Mouse (Mus musculus): Measurements from ENCODE around the gene Necab2. TPM values are rescaled to one million over a fixed set of nuclear protein-coding genes. Genes with fewer than 3 reads are reported as not detected.
A peak's percentile ranks its signal among the peaks of the same experiment; 100 is the strongest.

Gene Necab2
- polyA plus RNA-seq (2014; fragmentation: Nextera tagmentation; extraction: Ambion mirVana): 9.2 and 11.9 TPM in 2 replicates

DNA sequence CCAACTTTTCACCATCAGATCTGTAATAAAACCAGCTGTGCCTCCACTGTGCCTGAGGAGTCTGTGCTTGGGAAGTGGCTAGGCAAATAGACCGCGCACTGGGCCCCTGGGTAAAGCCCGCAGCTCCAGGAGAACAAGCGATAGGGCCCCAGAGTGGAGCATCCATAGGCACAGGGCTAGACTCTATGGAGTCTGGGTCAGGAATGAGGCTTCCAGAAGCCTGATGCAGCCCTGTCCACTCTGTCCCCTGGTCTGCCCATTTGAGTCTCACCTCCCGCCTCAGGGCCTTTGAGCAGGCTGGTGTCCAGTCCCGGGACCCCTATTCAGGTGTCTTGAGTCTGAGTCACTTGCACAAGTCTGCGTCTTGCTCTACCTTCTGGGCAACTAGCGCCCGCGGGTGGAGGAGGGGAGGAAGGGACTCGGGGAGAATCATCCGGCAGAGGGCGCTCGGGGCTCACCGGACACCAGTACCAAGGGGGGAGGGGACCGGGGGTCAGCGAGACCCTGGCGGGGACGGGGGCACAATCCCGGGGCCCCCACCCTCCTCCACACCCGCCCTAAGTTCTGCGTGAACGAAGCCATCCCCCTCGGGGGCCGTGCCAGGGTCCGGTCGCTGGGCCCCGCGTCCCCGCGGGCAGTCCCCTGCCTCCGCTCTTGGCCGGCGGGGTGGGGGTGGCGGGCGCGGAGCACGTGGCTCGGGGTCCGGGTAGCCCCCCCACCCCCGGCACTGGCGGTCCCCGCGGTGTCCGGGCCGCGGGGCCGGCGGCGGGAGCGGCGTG is at the start of gene Necab2:
Gene Necab2 (plus strand): TSS at position 509 of the 779 bp plus-strand sequence.
- Histone ChIP-seq H3K9ac (replicated peaks; ENCODE audit: low read length) (peak within 1 kb of the TSS; percentile 80), H3K4me3 (ENCODE audit: low read depth, low read length) (peak within 1 kb of the TSS; percentile 74), H3K9me3 (replicated peaks; ENCODE audit: control insufficient read depth, low read length) (no peaks in the 10 kb centered on the region), H3K36me3 (replicated peaks; ENCODE audit: control insufficient read depth, insufficient read depth, low read depth, low read length) (no peaks in the 10 kb centered on the region), H3K4me2 (ENCODE audit: low read depth, low read length) (peak within 1 kb of the TSS; percentile 91), H3K27ac (replicated peaks; ENCODE audit: low read depth, low read length) (no peak within 1 kb of the TSS), H3K4me1 (ENCODE audit: control insufficient read depth, insufficient read depth, low read length) (no peaks in the 10 kb centered on the region; the same call in 1 of the 2 replicates), H3K27me3 (ENCODE audit: control insufficient read depth, insufficient read depth, low read length) (peaks cover 17% of the 10 kb centered on the region)
- DNase-seq (ENCODE audit: low spot score): peak; percentile 92
- ATAC-seq (replicated peaks; ENCODE audit: insufficient number of reproducible peaks, low FRiP score, low TSS enrichment, low read depth): peak; percentile 45; the same call in 1 of the 2 replicates
- under 1% methylated on average over 28 of the region's 52 CpGs for WGBS

DNA sequence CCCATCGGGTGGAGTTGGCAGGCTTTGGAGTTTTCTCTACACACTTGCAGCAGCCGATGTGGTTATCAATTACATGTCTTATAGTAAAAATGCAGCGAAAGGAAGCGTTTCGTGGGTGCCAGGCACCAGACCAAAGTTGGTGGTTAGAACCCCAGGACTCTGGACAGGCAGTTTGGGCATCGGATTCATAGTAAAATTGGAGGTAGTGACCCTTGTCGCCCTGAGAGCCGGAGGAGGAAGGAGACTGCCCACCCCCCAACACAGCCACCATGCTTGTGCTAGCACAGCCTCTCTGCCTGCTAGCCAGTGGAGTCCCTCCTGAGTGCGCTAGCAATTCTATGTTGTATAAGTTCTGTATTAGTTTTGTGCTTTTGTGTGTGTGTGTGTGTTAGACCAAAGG is 48.0 kb upstream of the Necab2 start:
- no peak overlapping the region for H3K9ac ChIP-seq (replicated peaks; ENCODE audit: low read length)
- H3K27me3 ChIP-seq (ENCODE audit: control insufficient read depth, insufficient read depth, low read length): no peaks in the 10 kb centered on the region
- no peaks in the 10 kb centered on the region for H3K4me1 ChIP-seq (ENCODE audit: control insufficient read depth, insufficient read depth, low read length)
- no peak overlapping the region for H3K4me3 ChIP-seq (ENCODE audit: low read depth, low read length)
- no peak for DNase-seq (ENCODE audit: low spot score)
- no peaks in the 10 kb centered on the region for H3K9me3 ChIP-seq (replicated peaks; ENCODE audit: control insufficient read depth, low read length)
- H3K4me2 ChIP-seq (ENCODE audit: low read depth, low read length): no peak overlapping the region
- no peak overlapping the region for H3K27ac ChIP-seq (replicated peaks; ENCODE audit: low read depth, low read length)
- WGBS: 85% methylated on average over 9 of the region's 9 CpGs
- H3K36me3 ChIP-seq (replicated peaks; ENCODE audit: control insufficient read depth, insufficient read depth, low read depth, low read length): no peaks in the 10 kb centered on the region
- no peak for ATAC-seq (replicated peaks; ENCODE audit: insufficient number of reproducible peaks, low FRiP score, low TSS enrichment, low read depth)

DNA sequence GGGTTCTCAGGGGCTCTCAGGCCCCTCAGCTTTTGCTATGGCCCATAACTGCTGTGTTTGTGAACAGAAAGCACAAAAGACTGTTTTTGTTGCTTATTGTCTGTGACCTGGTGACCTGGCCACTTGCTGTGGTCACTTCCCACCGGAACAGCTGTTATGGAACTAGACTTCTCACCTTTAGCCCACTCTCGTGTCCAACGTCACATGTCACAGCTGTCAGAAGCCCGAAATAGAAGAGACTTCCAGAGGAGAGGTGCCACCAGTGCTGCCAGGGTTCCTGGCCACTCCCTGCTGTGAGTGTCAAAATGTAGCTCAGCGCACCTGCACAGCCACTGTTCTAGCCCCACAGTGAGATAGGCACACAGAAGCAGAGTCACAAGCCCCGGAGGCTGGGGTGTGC is 47.3 kb upstream of the Necab2 start:
- H3K9ac ChIP-seq (replicated peaks; ENCODE audit: low read length): no peak overlapping the region
- DNase-seq (ENCODE audit: low spot score) (no peak), ATAC-seq (replicated peaks; ENCODE audit: insufficient number of reproducible peaks, low FRiP score, low TSS enrichment, low read depth) (no peak)
- H3K27me3 ChIP-seq (ENCODE audit: control insufficient read depth, insufficient read depth, low read length): no peaks in the 10 kb centered on the region
- 75% methylated on average over 6 of the region's 6 CpGs for WGBS
- H3K4me3 ChIP-seq (ENCODE audit: low read depth, low read length): no peak overlapping the region
- H3K27ac ChIP-seq (replicated peaks; ENCODE audit: low read depth, low read length): no peak overlapping the region
- no peaks in the 10 kb centered on the region for H3K36me3 ChIP-seq (replicated peaks; ENCODE audit: control insufficient read depth, insufficient read depth, low read depth, low read length)
- no peaks in the 10 kb centered on the region for H3K9me3 ChIP-seq (replicated peaks; ENCODE audit: control insufficient read depth, low read length)
- H3K4me2 ChIP-seq (ENCODE audit: low read depth, low read length): no peak overlapping the region
- no peaks in the 10 kb centered on the region for H3K4me1 ChIP-seq (ENCODE audit: control insufficient read depth, insufficient read depth, low read length)

DNA sequence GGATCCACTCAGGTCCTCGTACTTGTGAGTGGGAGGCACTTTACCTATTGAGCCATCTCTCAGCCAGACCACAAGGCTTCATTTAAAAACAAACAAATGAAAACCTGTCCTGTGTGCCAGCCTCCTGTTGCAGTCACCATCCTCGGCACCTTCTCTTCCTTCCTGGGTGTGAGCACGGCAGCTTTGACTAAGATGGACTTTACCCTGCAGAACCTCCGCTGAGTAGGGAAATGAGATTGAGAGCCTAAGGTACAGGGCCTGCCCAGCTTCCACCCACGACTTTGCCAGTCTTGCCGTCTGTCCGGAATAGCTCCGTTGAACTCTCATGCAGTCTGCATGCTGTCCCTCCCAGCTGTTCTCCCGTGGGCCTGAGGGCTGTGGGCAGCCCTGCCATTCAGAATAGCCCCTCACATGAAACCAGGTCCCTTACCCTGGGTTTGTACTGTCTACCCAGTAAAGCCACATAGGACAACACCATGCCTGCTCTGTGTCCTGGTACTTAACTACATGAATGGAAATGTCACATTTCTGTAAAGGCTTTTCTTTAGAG is 46.3 kb upstream of the Necab2 start:
- no peak overlapping the region for H3K9ac ChIP-seq (replicated peaks; ENCODE audit: low read length)
- ATAC-seq (replicated peaks; ENCODE audit: insufficient number of reproducible peaks, low FRiP score, low TSS enrichment, low read depth): no peak
- no peak for DNase-seq (ENCODE audit: low spot score)
- H3K36me3 ChIP-seq (replicated peaks; ENCODE audit: control insufficient read depth, insufficient read depth, low read depth, low read length): no peaks in the 10 kb centered on the region
- no peak overlapping the region for H3K27ac ChIP-seq (replicated peaks; ENCODE audit: low read depth, low read length)
- no peaks in the 10 kb centered on the region for H3K9me3 ChIP-seq (replicated peaks; ENCODE audit: control insufficient read depth, low read length)
- H3K4me2 ChIP-seq (ENCODE audit: low read depth, low read length): no peak overlapping the region
- H3K27me3 ChIP-seq (ENCODE audit: control insufficient read depth, insufficient read depth, low read length): no peaks in the 10 kb centered on the region
- 80% methylated on average over 9 of the region's 9 CpGs for WGBS
- H3K4me3 ChIP-seq (ENCODE audit: low read depth, low read length): no peak overlapping the region
- H3K4me1 ChIP-seq (ENCODE audit: control insufficient read depth, insufficient read depth, low read length): no peaks in the 10 kb centered on the region

DNA sequence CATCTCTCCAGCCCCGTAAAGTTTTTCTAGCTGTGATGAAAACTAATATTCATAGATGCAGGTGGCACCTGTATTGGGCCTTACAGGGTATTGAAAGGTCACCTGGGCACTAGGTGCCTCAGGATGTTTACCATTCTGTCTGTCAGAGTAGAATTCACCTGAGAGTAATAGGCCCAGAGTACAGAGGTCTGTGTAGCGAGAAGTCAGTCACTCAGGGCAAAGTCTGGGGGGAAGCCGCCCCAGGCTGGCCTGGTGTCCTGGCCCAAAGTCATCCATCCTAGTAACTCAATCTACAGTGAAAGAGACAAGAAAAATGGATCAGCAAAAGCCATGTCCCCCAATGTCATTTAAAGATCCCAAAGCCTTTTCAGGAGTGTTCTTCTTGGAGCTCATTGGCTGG is 45.6 kb upstream of the Necab2 start:
- DNase-seq (ENCODE audit: low spot score): no peak
- 78% methylated on average over 3 of the region's 3 CpGs for WGBS

DNA sequence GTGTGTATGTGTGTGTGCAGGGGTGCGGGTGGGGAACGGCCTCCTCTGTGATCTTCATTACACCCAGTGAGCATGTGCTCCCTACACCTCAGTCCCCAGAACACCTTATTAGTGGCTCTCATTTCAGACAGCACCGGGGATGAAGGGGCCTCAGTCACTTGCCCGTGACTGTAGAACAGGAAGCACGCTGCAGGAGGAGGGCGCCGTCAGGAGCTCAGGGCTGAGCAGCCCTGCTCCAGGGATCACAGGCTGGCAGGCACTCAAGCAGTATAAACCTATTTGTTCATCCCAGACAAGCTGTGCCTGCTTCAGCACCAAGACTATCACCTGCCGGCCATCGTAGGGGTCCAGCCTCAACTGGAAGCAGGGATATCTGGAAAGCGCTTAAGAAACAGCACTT is 42.6 kb upstream of the Necab2 start:
- Histone ChIP-seq H3K9ac (replicated peaks; ENCODE audit: low read length) (no peak overlapping the region), H3K4me2 (ENCODE audit: low read depth, low read length) (no peak overlapping the region), H3K4me1 (ENCODE audit: control insufficient read depth, insufficient read depth, low read length) (no peaks in the 10 kb centered on the region), H3K9me3 (replicated peaks; ENCODE audit: control insufficient read depth, low read length) (no peaks in the 10 kb centered on the region), H3K36me3 (replicated peaks; ENCODE audit: control insufficient read depth, insufficient read depth, low read depth, low read length) (no peaks in the 10 kb centered on the region; the same call in 1 of the 2 replicates), H3K4me3 (ENCODE audit: low read depth, low read length) (no peak overlapping the region), H3K27ac (replicated peaks; ENCODE audit: low read depth, low read length) (no peak overlapping the region), H3K27me3 (ENCODE audit: control insufficient read depth, insufficient read depth, low read length) (no peaks in the 10 kb centered on the region)
- 73% methylated on average over 10 of the region's 10 CpGs for WGBS
- no peak for ATAC-seq (replicated peaks; ENCODE audit: insufficient number of reproducible peaks, low FRiP score, low TSS enrichment, low read depth)
- DNase-seq (ENCODE audit: low spot score): no peak

More for the DNA sequence above, 45.6 kb upstream of the Necab2 start:
- ATAC-seq (replicated peaks; ENCODE audit: insufficient number of reproducible peaks, low FRiP score, low TSS enrichment, low read depth): no peak
- H3K4me1 ChIP-seq (ENCODE audit: control insufficient read depth, insufficient read depth, low read length): no peaks in the 10 kb centered on the region
- no peak overlapping the region for H3K4me2 ChIP-seq (ENCODE audit: low read depth, low read length)
- no peak overlapping the region for H3K27ac ChIP-seq (replicated peaks; ENCODE audit: low read depth, low read length)
- no peaks in the 10 kb centered on the region for H3K27me3 ChIP-seq (ENCODE audit: control insufficient read depth, insufficient read depth, low read length)
- H3K4me3 ChIP-seq (ENCODE audit: low read depth, low read length): no peak overlapping the region
- no peaks in the 10 kb centered on the region for H3K9me3 ChIP-seq (replicated peaks; ENCODE audit: control insufficient read depth, low read length)
- H3K36me3 ChIP-seq (replicated peaks; ENCODE audit: control insufficient read depth, insufficient read depth, low read depth, low read length): no peaks in the 10 kb centered on the region
- H3K9ac ChIP-seq (replicated peaks; ENCODE audit: low read length): no peak overlapping the region

DNA sequence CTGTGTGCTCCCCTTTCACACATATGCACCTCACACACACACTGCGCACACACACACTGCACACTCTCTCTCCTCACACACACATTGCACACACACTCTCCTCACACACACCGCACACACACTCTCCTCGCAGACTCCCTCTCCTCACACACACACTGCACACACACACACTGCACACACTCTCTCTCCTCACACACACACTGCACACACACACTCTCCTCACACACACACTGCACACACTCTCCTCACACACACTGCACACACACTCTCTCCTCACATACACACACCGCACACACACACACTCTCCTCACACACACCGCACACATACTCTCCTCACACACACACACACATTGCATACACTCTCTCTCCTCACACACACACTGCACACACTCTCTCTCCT is 41.9 kb upstream of the Necab2 start:
- Histone ChIP-seq H3K27me3 (ENCODE audit: control insufficient read depth, insufficient read depth, low read length) (no peaks in the 10 kb centered on the region), H3K4me1 (ENCODE audit: control insufficient read depth, insufficient read depth, low read length) (no peaks in the 10 kb centered on the region), H3K9ac (replicated peaks; ENCODE audit: low read length) (no peak overlapping the region), H3K9me3 (replicated peaks; ENCODE audit: control insufficient read depth, low read length) (no peaks in the 10 kb centered on the region), H3K27ac (replicated peaks; ENCODE audit: low read depth, low read length) (no peak overlapping the region), H3K36me3 (replicated peaks; ENCODE audit: control insufficient read depth, insufficient read depth, low read depth, low read length) (no peaks in the 10 kb centered on the region; the same call in 1 of the 2 replicates), H3K4me3 (ENCODE audit: low read depth, low read length) (no peak overlapping the region), H3K4me2 (ENCODE audit: low read depth, low read length) (no peak overlapping the region)
- 94% methylated on average over 5 of the region's 5 CpGs for WGBS
- DNase-seq (ENCODE audit: low spot score) (no peak), ATAC-seq (replicated peaks; ENCODE audit: insufficient number of reproducible peaks, low FRiP score, low TSS enrichment, low read depth) (no peak)

DNA sequence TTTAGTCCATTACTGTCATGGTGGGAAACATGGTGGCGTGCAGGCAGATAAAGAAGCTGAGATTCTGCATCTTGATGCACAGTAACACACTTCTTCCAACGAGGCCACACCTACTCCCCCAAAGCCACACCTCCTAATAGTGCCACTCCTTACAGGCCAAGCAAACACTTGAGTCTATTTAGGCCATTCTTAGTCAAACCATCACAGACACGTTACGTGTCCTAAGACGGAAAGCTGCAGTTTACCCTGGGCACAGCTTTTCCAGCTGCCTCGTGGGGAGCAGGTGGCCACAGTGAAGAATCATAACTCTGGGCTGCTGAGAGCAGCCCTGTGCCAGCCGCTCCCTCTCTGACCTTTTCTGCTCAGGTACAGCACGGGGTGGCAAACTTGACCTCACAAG is 38.2 kb upstream of the Necab2 start:
- no peak overlapping the region for H3K4me3 ChIP-seq (ENCODE audit: low read depth, low read length)
- no peak overlapping the region for H3K27ac ChIP-seq (replicated peaks; ENCODE audit: low read depth, low read length)
- no peaks in the 10 kb centered on the region for H3K4me1 ChIP-seq (ENCODE audit: control insufficient read depth, insufficient read depth, low read length)
- H3K27me3 ChIP-seq (ENCODE audit: control insufficient read depth, insufficient read depth, low read length): no peaks in the 10 kb centered on the region
- no peak for ATAC-seq (replicated peaks; ENCODE audit: insufficient number of reproducible peaks, low FRiP score, low TSS enrichment, low read depth)
- H3K9ac ChIP-seq (replicated peaks; ENCODE audit: low read length): no peak overlapping the region
- no peaks in the 10 kb centered on the region for H3K9me3 ChIP-seq (replicated peaks; ENCODE audit: control insufficient read depth, low read length)
- no peak overlapping the region for H3K4me2 ChIP-seq (ENCODE audit: low read depth, low read length)
- WGBS: 87% methylated on average over 8 of the region's 8 CpGs
- DNase-seq (ENCODE audit: low spot score): no peak
- H3K36me3 ChIP-seq (replicated peaks; ENCODE audit: control insufficient read depth, insufficient read depth, low read depth, low read length): no peaks in the 10 kb centered on the region; the same call in 1 of the 2 replicates
